ENCODE assay signal across 16 mouse cellular contexts in the genomic region with DNA sequence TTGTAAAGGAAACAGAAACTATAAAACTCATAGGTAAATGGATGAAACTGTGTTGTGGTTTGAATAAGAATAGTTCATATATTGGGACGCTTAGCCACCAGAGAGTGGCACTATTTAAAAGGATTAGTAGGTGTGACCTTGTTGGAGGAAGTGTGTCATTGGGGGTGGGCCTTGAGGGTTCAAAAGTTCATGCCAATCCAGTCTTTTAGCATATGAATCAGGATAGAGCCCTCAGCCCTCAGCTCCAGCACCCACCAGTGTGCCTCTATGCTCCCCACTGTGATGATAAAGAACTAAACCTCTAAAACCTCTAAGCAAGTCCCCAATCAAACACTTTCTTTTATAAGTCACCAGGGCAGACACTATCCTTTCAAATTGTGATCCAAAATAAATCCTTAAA.
"Had no signal": no experiment of that assay in that cellular context is flagged by ENCODE, and none has a peak within 500 bp of the region (broad histone marks: within the 10 kb centered on the region; RNA-seq: fewer than 3 reads in every experiment).

No protein-coding gene starts in this region.

- H3K4me1 ChIP-seq: neural tube, embryonic 13.5 days; neural tube, embryonic 15.5 days; stomach, embryonic 15.5 days had no signal

- DNase-seq: retina, postnatal 1 day; right cerebral cortex, adult 18-20 months; right cerebral cortex, postnatal 14 days; right cerebral cortex, postnatal 25 days; right cerebral cortex, postnatal 4 days; spleen, adult 18-20 months; thymus, adult 18-20 months; thymus, adult 2 months; thymus, postnatal 14 days; thymus, postnatal 25 days; thymus, postnatal 36 days; thymus, postnatal 4 days had no signal

- H3K4me2 ChIP-seq: neural tube, embryonic 13.5 days; neural tube, embryonic 15.5 days; stomach, embryonic 15.5 days had no signal

- H3K27me3 ChIP-seq: neural tube, embryonic 13.5 days; neural tube, embryonic 15.5 days; stomach, embryonic 15.5 days had no signal

- H3K9ac ChIP-seq: neural tube, embryonic 13.5 days; neural tube, embryonic 15.5 days; stomach, embryonic 15.5 days had no signal

- H3K4me3 ChIP-seq: neural tube, embryonic 13.5 days; neural tube, embryonic 15.5 days; stomach, embryonic 15.5 days had no signal

- H3K27ac ChIP-seq: neural tube, embryonic 13.5 days; neural tube, embryonic 15.5 days; stomach, embryonic 15.5 days; stomach, postnatal 0 days had no signal

- H3K9me3 ChIP-seq: neural tube, embryonic 13.5 days; neural tube, embryonic 15.5 days; stomach, embryonic 15.5 days had no signal

- H3K36me3 ChIP-seq: neural tube, embryonic 13.5 days; neural tube, embryonic 15.5 days; stomach, embryonic 15.5 days had no signal
